Mouse (Mus musculus) heart, adult 2 months (tissue): ENCODE measurements around the gene Hs3st6. TPM values are rescaled to one million over a fixed set of nuclear protein-coding genes. Genes with fewer than 3 reads are reported as not detected.

ENCODE experiments used
- DNase-seq, 2 experiments: peaks; one replicate each; pipeline ENCODE4 v3.0.0; 2021
- H3K27ac ChIP-seq: fragments of 200-600 bp; 2 replicates; pipeline ENCODE4 v1.8.1; 2022
- H3K27me3 ChIP-seq: fragments of 200-500 bp; 2 replicates; pipeline ENCODE4 v1.6.1; 2012; ENCODE audit warnings: mild to moderate bottlenecking, low read length, inconsistent platforms, mixed read lengths; ENCODE audit not compliant: control insufficient read depth, insufficient read depth
- H3K36me3 ChIP-seq: fragments of 200-500 bp; 2 replicates; pipeline ENCODE4 v1.6.1; 2012; ENCODE audit warnings: low read length, inconsistent platforms; ENCODE audit not compliant: control insufficient read depth, insufficient read depth
- H3K4me1 ChIP-seq: fragments of 200-500 bp; 2 replicates; pipeline ENCODE4 v1.6.1; 2011; ENCODE audit warnings: low read length; ENCODE audit not compliant: control insufficient read depth, insufficient read depth
- H3K4me3 ChIP-seq: fragments of 200-600 bp; 2 replicates; pipeline ENCODE4 v1.8.1; 2022
- H3K79me2 ChIP-seq: fragments of 200-500 bp; replicated peaks from 2 replicates; pipeline ENCODE4 v1.6.1; 2012; ENCODE audit warnings: mild to moderate bottlenecking, inconsistent platforms, low read length, moderate library complexity, mixed read lengths; ENCODE audit not compliant: control insufficient read depth, insufficient read depth
- H3K9ac ChIP-seq: fragments of 200-500 bp; 2 replicates; pipeline ENCODE4 v1.6.1; 2012; ENCODE audit warnings: low read depth, mild to moderate bottlenecking, control low read depth, inconsistent platforms, low read length, mixed read lengths
- CTCF ChIP-seq: fragments of 200-600 bp; IDR thresholded peaks from 2 replicates; pipeline ENCODE4 v1.8.1; 2022; ENCODE audit warnings: antibody characterized with exemption, mild to moderate bottlenecking, moderate library complexity
- EP300 ChIP-seq: fragments of 200-500 bp; IDR thresholded peaks from 2 replicates; pipeline ENCODE4 v1.6.1; 2011; ENCODE audit warnings: low read depth, low read length, control low read depth; ENCODE audit not compliant: insufficient read depth
- POLR2A ChIP-seq: fragments of 200-500 bp; IDR thresholded peaks from 2 replicates; pipeline ENCODE4 v1.6.1; 2011; ENCODE audit warnings: mild to moderate bottlenecking, low read depth, low read length, control low read depth; ENCODE audit not compliant: insufficient read depth
- WGBS: fragments of 180-500 bp; shearing (Covaris S2); methylation state at CpG from one replicate; pipeline ENCODE4 v1.1.7; 2018; 5-methylcytosine and 5-hydroxymethylcytosine counted together
- intact Hi-C: fragments of 180-260 bp; cut with DNase I; formaldehyde crosslinking; loops from one replicate; pipeline ENCODE4 v1.15.1; 2025
- polyA plus RNA-seq: library from polyadenylated mRNA; depleted of rRNA; stranded (reverse); fragments of >200 nt; gene quantifications from 2 replicates; pipeline ENCODE4 v1.2.3, GENCODE M21; 2012
- total RNA-seq, 2 experiments: library from RNA; stranded (reverse); gene quantifications; 2 replicates each; pipeline ENCODE4 v1.2.3; 2021

Hs3st6 gene
- total and polyA plus RNA-seq, 3 experiments, result 0.10 TPM; not detected in 2

DNA sequence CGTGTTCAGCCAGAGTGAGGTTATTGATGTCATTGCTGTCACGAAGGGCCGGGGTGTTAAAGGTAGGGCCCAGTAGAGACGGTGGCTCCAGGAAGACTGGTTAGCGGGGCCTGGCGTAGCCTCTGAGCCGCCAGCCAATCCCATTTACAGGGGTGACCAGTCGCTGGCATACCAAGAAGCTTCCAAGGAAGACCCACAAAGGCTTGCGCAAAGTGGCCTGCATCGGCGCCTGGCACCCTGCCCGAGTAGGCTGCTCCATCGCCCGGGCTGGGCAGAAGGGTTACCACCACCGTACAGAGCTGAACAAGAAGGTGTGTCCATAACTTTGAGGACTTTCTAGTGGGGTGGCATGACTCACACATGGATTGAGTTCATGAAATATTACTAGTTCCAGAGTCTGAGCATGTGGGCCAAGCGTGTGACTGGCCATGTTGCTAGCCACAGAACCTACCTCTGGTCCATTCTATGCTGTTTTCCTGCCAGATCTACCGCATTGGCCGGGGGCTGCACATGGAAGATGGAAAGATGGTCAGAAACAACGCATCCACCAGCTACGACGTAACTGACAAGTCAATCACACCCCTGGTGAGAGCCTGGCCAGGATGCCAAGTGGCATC, 19.2 kb upstream of the Hs3st6 start:
- Histone ChIP-seq H3K4me1 (peaks cover 5% of the 10 kb centered on the region), H3K79me2 (no peaks in the 10 kb centered on the region), H3K27ac (peak overlapping the region; percentile 89), H3K36me3 (peaks cover 2% of the 10 kb centered on the region; the same call in 1 of the 2 replicates), H3K9ac (no peak overlapping the region), H3K4me3 (no peak overlapping the region), H3K27me3 (no peaks in the 10 kb centered on the region)
- DNase-seq, result no peak
- 90% methylated on average over 21 of the region's 21 CpGs for WGBS
- TF ChIP-seq CTCF (no peak), EP300 (no peak), POLR2A (no peak)
- intact Hi-C loops, result no loop called here

DNA sequence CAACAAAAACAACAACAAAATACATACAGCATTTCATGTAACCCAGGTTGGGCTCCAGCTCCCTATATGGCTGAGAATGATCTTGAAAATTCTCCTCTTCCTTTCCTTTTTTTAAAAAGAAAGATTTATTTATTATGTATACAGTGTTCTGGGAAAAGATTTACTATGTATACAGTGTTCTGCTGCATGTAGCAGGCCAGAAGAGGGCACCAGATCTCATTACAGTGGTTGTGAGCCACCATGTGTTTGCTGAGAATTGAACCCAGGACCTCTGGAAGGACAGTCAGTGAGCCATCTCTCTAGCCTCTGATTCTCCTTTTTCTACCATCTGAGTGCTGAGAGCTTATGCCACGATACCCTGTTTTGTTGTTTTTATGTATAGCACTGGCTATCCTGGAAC, 18.3 kb upstream of the Hs3st6 start:
- Histone ChIP-seq H3K36me3 (peaks cover 2% of the 10 kb centered on the region; the same call in 1 of the 2 replicates), H3K9ac (no peak overlapping the region), H3K27ac (no peak overlapping the region), H3K27me3 (no peaks in the 10 kb centered on the region), H3K4me1 (peaks cover 5% of the 10 kb centered on the region), H3K4me3 (no peak overlapping the region), H3K79me2 (no peaks in the 10 kb centered on the region)
- intact Hi-C loops, result no loop called here
- TF ChIP-seq POLR2A (no peak), CTCF (peak; percentile 38)
- 89% methylated on average over 1 of the region's 1 CpGs for WGBS
- DNase-seq, result no peak

DNA sequence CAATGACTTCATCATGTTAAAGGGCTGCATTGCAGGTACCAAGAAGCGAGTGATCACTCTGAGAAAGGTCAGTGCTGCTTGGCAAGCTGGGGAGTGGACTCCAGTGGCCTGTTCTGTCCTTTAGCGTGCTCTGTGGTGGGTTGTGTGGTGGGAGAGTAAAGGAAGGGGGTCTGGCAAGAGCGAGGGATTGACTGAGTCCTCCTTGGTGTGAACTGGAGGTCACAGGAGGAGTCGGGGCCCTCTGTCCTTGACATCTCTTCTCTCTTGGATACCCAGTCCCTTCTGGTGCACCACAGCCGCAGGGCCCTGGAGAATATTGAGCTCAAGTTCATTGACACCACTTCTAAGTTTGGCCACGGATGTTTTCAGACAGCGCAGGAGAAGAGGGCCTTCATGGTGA, 17.3 kb upstream of the Hs3st6 start:
- H3K36me3 ChIP-seq, result peaks cover 2% of the 10 kb centered on the region; the same call in 1 of the 2 replicates
- peak overlapping the region; percentile 86 for H3K27ac ChIP-seq
- TF ChIP-seq CTCF (no peak), POLR2A (no peak), EP300 (no peak)
- 90% methylated on average over 7 of the region's 7 CpGs for WGBS
- no peak for DNase-seq
- intact Hi-C loops, result no loop called here
- no peak overlapping the region for H3K9ac ChIP-seq
- H3K4me3 ChIP-seq, result no peak overlapping the region
- H3K27me3 ChIP-seq, result no peaks in the 10 kb centered on the region
- peaks cover 5% of the 10 kb centered on the region for H3K4me1 ChIP-seq
- H3K79me2 ChIP-seq, result no peaks in the 10 kb centered on the region

DNA sequence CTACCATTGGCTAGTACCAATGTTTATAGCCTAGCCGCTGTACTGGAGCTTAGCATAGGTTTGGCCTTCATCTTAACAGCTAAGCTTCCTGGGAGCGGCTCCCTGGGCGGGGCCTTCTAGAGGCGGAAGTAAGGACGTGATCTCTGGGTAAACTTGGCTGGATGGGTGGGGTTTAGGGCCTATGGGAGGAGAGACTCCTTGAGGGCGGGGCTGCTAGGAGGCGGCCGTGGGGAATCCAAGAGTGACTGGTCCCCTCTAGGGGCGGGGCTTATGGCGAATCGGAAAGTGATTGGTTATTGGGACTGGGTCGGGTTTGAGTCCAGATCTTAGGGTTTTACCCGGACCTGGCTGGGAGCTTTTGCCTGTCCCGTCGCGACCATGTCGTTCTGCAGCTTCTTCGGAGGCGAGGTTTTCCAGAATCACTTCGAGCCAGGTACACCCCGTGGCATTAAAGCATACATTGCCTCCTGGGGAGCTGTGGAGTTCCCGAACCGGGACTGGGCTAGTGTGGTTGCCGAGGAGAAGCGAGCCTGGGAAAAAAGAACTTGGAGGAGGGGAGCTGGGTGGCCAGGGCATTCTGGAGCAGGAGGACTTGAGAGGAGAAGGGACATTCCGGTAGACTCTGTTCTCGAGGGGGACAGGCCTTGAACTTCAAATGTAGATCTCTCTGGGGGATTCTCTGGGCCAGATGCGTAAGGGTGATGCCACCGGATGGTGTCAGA, 16.3 kb upstream of the Hs3st6 start, which contains the start of gene Msrb1:
Gene Msrb1, plus strand, starts transcription at position 313 of the 722 bp plus-strand sequence.
- Histone ChIP-seq H3K4me3 (peak within 1 kb of the TSS; percentile 71), H3K79me2 (no peaks in the 10 kb centered on the region), H3K4me1 (peaks cover 5% of the 10 kb centered on the region), H3K9ac (peak within 1 kb of the TSS; percentile 77), H3K36me3 (peaks cover 2% of the 10 kb centered on the region; the same call in 1 of the 2 replicates), H3K27ac (peak within 1 kb of the TSS; percentile 86), H3K27me3 (no peaks in the 10 kb centered on the region)
- TF ChIP-seq CTCF (no peak), EP300 (0 out of 2 replicates have a peak, but pooled peaks have one; percentile 15), POLR2A (peak; percentile 97)
- DNase-seq, result peak; percentile 94 to 98
- intact Hi-C loops, result no loop called here
- WGBS, result under 1% methylated on average over 29 of the region's 29 CpGs

DNA sequence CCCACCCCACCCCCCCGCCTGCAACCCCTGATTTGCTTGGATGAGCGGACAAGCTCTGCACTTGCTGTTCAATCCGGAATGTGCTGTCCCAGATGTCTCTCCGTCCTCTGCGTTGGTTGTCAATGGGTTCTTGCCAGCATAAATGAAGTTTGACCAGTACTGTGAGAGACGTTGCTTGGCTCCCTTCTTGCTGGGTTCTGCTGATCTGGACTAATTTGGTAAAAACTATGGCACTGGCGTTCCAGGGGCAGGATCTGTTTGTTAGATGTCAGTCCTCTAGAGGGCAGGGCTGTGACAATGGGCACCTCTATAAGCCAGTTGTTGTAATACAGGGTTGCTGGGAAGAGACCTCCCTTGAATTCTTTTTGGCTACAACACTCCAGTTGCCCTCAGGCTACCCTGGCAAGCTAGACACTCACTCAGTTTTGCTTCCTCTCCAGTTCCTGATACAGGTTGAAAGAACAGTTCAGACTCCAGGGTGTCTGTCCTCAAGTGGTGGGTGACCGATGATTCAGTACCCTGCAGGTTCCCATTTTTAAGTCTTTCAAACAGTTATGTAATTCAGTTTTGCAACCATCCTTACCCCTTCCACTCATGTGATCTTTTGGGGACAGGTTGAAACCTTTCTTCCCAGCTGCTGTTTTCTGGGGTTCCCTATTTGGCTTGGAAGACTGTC, 15.5 kb upstream of the Hs3st6 start:
- WGBS, result 12% methylated on average over 8 of the region's 8 CpGs
- Histone ChIP-seq H3K27ac (peak overlapping the region; percentile 86; the same call in 1 of the 2 replicates), H3K4me1 (peaks cover 5% of the 10 kb centered on the region), H3K36me3 (peaks cover 2% of the 10 kb centered on the region; the same call in 1 of the 2 replicates), H3K9ac (peak overlapping the region; percentile 77), H3K4me3 (peak overlapping the region; percentile 71), H3K27me3 (no peaks in the 10 kb centered on the region), H3K79me2 (no peaks in the 10 kb centered on the region)
- DNase-seq, result no peak
- TF ChIP-seq EP300 (no peak), CTCF (peak; percentile 36)
- intact Hi-C loops, result no loop called here
